Mouse (Mus musculus) monocyte, adult 5-6 weeks (primary cell): ENCODE data around the gene Rac1. TPM values are rescaled to one million over a fixed set of nuclear protein-coding genes. Genes with fewer than 3 reads are reported as not detected.

ENCODE experiments used
- ATAC-seq: fragments of 153-309, 156-312 bp; replicated peaks from 2 replicates; pipeline ENCODE4 v1.8.0; 2017; ENCODE audit warnings: mild to moderate bottlenecking; ENCODE audit not compliant: low TSS enrichment, insufficient number of reproducible peaks, severe bottlenecking, poor library complexity, low FRiP score
- total RNA-seq: library from RNA; stranded (forward); fragments of 200-1000, 200-491, 200-594 nt; gene quantifications from 3 replicates; pipeline ENCODE4 v1.2.3, GENCODE M21; 2017

Rac1 gene
- total RNA-seq, 1 experiment from 2014 or later, result 198 TPM

- ATAC-seq, result no peak
Measured at GRCm38 (mm10) chr5:143530715-143531114, 2.9 kb upstream of the Rac1 start.

- peak; percentile 4; the same call in 1 of the 2 replicates for ATAC-seq
Measured at GRCm38 (mm10) chr5:143528308-143528683, 460 bp upstream of the Rac1 start.

- peak; percentile 40 for ATAC-seq
Measured at GRCm38 (mm10) chr5:143526698-143527331, 1.0 kb downstream of the Rac1 start.

GRCm38 (mm10) chr5:143525454-143526225 is 2.2 kb downstream of the Rac1 start:
- no peak for ATAC-seq

GRCm38 (mm10) chr5:143522882-143523281 is 5.0 kb downstream of the Rac1 start:
- ATAC-seq, result no peak

DNA sequence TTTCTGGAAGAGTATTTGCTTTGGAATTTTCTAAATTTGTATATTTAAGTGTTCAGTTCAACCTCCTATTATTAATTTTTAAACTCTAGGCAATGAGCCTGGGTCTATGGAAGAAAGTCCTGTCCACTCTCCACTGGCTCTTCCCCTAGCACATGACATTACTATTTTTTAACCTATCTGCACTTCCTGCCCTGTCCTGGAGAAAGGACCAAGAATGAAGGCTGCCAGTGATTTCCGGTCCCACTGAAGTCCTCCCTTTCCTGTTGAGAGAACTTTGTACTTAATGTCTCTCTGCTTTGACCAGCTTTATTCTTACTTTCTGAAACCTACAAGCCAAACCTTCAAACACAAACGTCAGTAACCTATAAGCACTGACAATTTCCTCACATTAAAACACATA is 7.4 kb downstream of the Rac1 start:
- ATAC-seq, result no peak

- ATAC-seq, result peak; percentile 66
Measured at GRCm38 (mm10) chr5:143518045-143518591, 9.7 kb downstream of the Rac1 start.

DNA sequence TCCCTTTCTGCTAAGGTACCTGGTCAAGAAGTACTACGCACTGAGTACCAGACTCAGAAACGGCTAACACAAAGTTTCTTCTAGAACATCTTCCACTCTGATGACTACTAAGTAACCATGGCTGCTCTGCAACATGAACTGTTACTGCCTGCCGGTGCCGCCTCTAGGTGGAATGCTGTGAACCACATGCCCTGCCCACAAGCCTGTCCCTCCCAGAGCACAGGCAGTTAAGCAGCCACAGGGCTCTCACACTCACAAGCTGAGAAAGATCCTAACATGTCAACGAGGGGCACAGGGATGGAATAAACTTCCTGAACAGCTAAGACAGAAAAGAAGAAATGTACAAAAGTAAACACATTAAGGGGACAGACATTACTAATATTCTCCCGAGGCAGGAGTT is 10.4 kb downstream of the Rac1 start:
- no peak for ATAC-seq

DNA sequence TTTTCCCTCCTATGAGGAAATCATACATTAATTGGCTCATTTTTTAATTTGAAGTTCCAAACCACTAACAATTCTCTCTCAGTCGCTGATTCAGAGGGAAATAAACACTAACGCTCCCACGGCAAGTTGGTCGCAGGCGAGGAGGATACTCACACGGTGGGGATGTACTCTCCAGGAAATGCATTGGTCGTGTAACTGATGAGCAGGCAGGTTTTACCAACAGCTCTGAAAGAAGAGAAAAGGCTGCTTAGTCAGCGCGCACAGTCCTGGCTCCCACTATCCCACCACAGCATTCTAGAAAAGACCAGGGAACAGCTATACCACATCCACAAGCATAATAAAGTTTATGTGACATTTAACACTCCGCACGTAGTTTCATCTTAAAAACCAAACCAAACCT is 10.8 kb downstream of the Rac1 start:
- no peak for ATAC-seq

GRCm38 (mm10) chr5:143514878-143515277 is 13.0 kb downstream of the Rac1 start:
- ATAC-seq, result no peak

DNA sequence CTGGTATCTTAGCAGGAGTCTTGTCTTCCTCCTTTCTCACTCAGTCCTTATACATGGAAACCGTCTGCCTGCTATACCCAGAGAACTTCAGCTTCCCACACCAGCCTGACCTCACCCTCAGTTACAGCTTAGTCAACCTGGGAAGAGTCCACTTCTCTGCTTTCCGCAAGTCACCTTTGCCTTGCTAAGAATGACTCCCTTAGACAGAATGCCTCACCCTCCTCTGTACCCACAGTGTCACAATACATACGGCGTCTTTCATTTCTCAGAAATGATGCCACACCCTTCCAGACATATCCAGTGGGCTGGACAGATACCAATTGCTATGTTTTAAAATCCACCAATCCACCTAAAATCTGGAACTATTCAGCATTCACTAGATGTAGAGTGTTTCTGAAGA is 15.5 kb downstream of the Rac1 start:
- ATAC-seq, result peak; percentile 61

GRCm38 (mm10) chr5:143511577-143511976 is 16.3 kb downstream of the Rac1 start:
- no peak for ATAC-seq

DNA sequence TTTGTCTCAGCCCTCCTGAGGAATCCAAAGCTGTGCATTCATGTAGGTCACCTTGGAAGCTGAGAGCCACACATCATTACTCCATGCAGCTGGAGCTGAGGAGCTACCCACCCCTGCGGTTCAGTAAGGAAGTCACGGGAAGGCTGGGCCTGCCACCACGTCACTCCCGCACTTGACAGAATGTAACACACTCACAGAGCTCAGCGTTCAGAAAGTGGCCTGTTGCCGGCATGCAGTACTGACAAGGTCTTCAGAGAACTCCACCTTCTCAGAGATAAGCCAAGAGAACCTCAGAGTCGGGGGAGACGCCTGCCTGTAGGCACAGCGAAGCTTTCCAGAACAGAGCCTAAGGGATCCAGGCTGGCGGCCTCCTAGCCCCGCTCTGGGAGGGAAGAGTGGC is 18.1 kb downstream of the Rac1 start:
- no peak for ATAC-seq

GRCm38 (mm10) chr5:143509294-143509693 is 18.5 kb downstream of the Rac1 start:
- ATAC-seq, result no peak

DNA sequence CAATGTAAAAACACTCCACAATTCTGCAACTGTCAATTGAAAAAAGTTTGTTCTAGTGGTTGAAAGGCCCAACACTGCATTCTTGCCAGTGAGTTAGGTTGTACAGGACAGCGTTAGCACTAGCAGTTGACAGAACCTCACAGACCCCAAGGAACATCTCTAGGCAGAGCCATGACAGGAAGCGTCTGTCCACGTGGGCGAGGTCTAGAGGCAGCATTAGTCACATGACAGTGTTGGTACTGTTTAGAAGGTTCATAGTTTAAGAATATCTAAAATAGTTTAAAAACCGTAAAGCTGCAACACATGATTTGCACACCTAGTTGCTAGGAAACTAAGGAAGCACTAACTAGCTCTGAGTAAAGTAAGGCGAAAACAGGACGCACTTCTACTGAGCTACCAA is 22.3 kb downstream of the Rac1 start:
- ATAC-seq, result no peak

DNA sequence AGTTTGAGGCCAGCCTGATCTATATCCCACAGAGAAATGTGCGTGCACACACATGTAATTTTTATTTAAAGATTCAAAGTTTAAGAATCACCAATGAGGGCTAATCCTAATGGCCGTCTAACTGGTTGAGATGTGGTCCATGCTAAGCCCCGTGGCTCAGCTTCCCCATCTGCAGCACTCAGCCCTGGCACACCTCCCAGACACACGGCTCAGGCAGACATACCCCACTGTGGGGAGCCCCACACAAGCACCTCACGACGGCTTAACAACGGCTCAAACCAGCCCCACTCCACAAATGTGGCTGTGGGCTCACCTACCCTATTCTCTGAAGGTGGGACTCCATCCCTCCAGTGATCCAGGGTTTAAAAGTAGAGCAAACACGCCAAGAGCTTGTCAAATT is 22.8 kb downstream of the Rac1 start:
- no peak for ATAC-seq

GRCm38 (mm10) chr5:143504453-143504852 is 23.4 kb downstream of the Rac1 start:
- no peak for ATAC-seq

GRCm38 (mm10) chr5:143503740-143504139 is 24.1 kb downstream of the Rac1 start:
- ATAC-seq, result no peak

- ATAC-seq, result no peak
Measured at GRCm38 (mm10) chr5:143502899-143503557, 24.8 kb downstream of the Rac1 start.

GRCm38 (mm10) chr5:143501649-143502048 is 26.2 kb downstream of the Rac1 start:
- no peak for ATAC-seq
